Mouse (Mus musculus): ENCODE data around the gene Itgam.

DNA sequence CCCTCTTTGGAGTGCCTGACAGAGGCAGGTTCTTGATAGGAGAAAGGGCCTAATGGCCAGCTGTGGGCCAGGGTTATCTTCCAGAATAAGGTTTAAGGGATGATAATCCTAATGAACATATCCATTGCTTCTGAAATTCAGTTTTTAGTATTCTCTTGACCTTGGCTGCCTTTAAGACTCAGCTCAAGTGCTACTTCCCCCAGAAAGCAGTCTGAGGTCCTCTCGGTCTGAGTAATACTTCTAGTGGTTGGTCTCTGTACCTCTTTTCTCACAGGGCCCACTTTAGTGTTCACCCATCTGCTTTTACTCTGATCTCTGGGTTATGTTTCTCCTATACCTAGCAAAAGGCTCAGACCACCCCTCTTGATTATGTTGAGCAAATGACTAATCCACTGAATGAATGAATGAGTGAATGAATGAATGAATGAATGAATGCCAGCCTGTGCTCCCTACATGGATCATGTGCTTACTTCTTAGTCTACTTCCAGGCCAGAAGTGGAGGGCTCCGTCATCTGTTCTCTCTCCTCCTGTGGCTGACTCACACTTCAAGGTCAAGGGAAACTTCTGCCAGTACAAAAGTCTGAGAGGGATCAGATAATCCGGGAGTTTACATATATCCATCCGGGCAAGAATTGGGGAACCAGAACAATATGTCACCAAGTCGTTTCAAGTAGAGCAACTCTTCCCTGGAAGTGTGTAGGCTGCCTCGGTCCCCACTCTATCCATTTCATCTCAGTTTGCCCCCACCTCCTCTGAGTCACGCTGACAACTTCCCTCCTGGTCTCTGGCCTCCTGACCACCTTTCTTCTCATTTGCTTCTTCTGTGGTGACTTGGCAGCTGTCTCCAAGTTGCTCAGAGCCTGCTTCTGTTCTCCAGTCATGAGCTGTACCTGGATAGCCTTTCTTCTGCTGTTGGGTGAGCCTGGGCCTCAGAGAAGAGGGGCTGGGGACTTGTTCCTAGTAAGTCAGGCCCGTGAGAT lies 66.6 kb downstream of the Itgam start, which contains the start of gene Itgax:
- no peak for TF ChIP-seq CTCF (IDR thresholded peaks at IDR 0.05; ENCODE audit: low read depth, low read length)
- no peak for TF ChIP-seq POLR2AphosphoS5 (IDR thresholded peaks at IDR 0.05; ENCODE audit: insufficient replicate concordance, low read depth, low read length)
- no peak for TF ChIP-seq GATA1 (IDR thresholded peaks at IDR 0.05; ENCODE audit: borderline replicate concordance, low read length)
- TF ChIP-seq GATA2 (IDR thresholded peaks at IDR 0.05; ENCODE audit: borderline replicate concordance, low read depth, low read length), result no peak

Measured in G1E (cell line).